Mouse (Mus musculus) hindbrain, embryonic 10.5 days (tissue): ENCODE data around the gene Eif4e1b. TPM values are rescaled to one million over a fixed set of nuclear protein-coding genes. Genes with fewer than 3 reads are reported as not detected.

Experiments used
- DNase-seq: peaks from one replicate; pipeline ENCODE4 v3.0.0-alpha.2; 2017; ENCODE audit warnings: low spot score
- H3K27ac ChIP-seq: fragments of 300-500 bp; sonication (generic); 2 replicates; pipeline ENCODE4 v1.5.1; 2016; ENCODE audit warnings: mild to moderate bottlenecking, moderate library complexity
- H3K27me3 ChIP-seq: fragments of 300-500 bp; sonication (generic); 2 replicates; pipeline ENCODE4 v1.6.1; 2016; ENCODE audit warnings: mild to moderate bottlenecking; ENCODE audit not compliant: poor library complexity, insufficient read depth, severe bottlenecking
- H3K36me3 ChIP-seq: fragments of 300-500 bp; sonication (generic); 2 replicates; pipeline ENCODE4 v1.6.1; 2016; ENCODE audit warnings: mild to moderate bottlenecking, moderate library complexity
- H3K4me1 ChIP-seq: fragments of 300-500 bp; sonication (generic); replicated peaks from 2 replicates; pipeline ENCODE4 v1.6.1; 2016; ENCODE audit warnings: mild to moderate bottlenecking
- H3K4me3 ChIP-seq: fragments of 300-500 bp; sonication (generic); 2 replicates; pipeline ENCODE4 v1.5.1; 2016; ENCODE audit warnings: mild to moderate bottlenecking, moderate library complexity
- H3K9me3 ChIP-seq: fragments of 300-500 bp; sonication (generic); 2 replicates; pipeline ENCODE4 v1.6.1; 2016; ENCODE audit warnings: mild to moderate bottlenecking, moderate library complexity
- WGBS: fragments of 180-500 bp; shearing (Covaris S2); methylation state at CpG from one replicate; pipeline ENCODE4 v1.1.7; 2016; 5-methylcytosine and 5-hydroxymethylcytosine counted together
- polyA plus RNA-seq: library from polyadenylated mRNA; unstranded; fragments of >200 nt; fragmentation: Nextera tagmentation; extraction: Ambion mirVana; gene quantifications from 2 replicates; pipeline ENCODE4 v1.2.1, GENCODE M21; 2016

Gene Eif4e1b
- polyA plus RNA-seq, 1 experiment from 2014 or later, result not detected

DNA sequence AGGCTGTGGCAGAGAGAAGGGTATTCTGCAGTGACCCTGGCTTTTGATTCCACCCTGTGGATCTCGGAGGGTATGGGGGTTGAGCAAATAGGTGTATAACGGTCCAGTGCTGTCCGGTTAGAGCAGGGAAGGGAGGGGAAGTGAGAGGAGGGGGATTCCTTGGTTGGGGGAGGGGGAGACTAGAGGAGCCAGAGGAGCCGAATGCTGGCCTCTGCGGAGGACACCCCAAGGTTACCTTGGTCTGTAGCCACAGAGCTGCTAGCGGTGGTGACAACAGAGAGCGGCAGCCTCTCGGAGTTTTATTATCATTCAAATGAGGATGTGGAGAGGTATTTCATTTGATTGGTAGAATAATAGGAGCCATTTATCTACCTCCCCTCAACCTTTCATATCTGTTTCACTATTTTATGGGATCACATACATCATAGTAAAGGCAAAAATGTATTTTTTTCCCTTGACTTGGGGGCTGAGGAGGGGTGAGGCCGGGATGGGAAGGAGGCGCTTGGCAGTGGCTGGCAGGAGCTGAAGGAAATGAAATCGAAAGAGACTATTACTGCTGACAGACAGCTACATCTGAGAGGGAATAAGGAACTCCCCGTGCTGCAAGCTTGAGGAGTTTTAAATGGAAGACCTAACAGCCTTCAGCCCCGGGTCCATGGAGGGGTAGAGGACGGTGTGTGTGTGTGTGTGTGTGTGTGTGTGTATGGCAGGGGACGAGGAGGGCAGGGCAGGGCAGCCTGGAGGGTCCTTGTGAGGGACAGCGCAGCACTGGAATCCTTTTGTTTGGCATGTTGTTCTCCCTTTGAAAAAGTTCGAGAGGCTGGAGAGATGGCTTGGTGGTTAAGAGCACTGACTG lies 34.8 kb downstream of the Eif4e1b start:
- Histone ChIP-seq H3K36me3 (no peaks in the 10 kb centered on the region), H3K9me3 (no peaks in the 10 kb centered on the region), H3K4me1 (peaks cover 15% of the 10 kb centered on the region), H3K4me3 (peak overlapping the region; percentile 18; the same call in 1 of the 2 replicates), H3K27ac (peak overlapping the region; percentile 53; the same call in 1 of the 2 replicates), H3K27me3 (peaks cover 61% of the 10 kb centered on the region)
- 12% methylated on average over 17 of the region's 17 CpGs for WGBS
- no peak for DNase-seq

DNA sequence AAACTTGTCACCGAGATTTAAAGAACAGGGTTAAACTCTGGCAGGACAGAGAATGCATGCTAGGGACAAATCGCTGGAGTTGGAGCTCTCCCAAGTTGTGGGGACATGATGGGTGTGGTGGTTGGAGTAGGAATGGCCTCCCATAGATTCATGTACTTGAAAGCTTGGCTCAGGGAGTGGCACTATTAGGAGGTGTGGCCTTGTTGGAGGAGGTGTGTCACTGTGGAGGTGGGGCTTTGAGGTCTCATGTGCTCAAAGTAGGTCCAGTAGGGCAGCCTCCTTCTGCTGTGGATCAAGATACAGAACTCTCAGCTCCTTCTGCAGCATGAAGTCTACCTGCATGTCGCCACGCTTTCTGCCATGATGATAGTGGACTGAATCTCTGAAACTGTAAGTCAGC lies 37.3 kb downstream of the Eif4e1b start:
- no peak for DNase-seq
- peaks cover 30% of the 10 kb centered on the region for H3K4me1 ChIP-seq
- H3K36me3 ChIP-seq, result no peaks in the 10 kb centered on the region
- no peaks in the 10 kb centered on the region for H3K9me3 ChIP-seq
- 86% methylated on average over 4 of the region's 4 CpGs for WGBS
- peaks cover 71% of the 10 kb centered on the region for H3K27me3 ChIP-seq
- H3K4me3 ChIP-seq, result no peak overlapping the region
- H3K27ac ChIP-seq, result no peak overlapping the region

DNA sequence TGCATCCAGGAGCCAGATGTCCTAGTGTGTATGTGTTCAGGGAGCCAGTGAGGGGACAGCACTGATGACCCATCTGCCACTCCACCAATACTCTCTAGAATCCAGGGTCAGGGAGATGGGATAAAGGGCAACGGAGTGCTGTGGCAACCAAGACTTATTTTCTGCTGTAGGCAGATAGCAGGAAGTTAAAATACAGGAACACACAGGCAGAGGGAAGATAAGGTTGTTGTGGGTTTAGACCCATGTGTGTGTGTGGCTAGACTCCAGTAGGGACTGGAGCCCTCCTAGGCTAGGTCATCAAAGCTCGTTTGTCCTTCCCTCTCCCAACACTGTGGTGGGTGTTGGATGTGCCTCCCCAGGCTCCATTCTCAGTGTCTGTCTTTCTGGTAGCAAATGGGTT lies 38.1 kb downstream of the Eif4e1b start:
- Histone ChIP-seq H3K9me3 (no peaks in the 10 kb centered on the region), H3K4me3 (no peak overlapping the region), H3K4me1 (peaks cover 30% of the 10 kb centered on the region), H3K27ac (no peak overlapping the region), H3K36me3 (no peaks in the 10 kb centered on the region), H3K27me3 (peaks cover 63% of the 10 kb centered on the region)
- no peak for DNase-seq
- 84% methylated on average over 2 of the region's 2 CpGs for WGBS

DNA sequence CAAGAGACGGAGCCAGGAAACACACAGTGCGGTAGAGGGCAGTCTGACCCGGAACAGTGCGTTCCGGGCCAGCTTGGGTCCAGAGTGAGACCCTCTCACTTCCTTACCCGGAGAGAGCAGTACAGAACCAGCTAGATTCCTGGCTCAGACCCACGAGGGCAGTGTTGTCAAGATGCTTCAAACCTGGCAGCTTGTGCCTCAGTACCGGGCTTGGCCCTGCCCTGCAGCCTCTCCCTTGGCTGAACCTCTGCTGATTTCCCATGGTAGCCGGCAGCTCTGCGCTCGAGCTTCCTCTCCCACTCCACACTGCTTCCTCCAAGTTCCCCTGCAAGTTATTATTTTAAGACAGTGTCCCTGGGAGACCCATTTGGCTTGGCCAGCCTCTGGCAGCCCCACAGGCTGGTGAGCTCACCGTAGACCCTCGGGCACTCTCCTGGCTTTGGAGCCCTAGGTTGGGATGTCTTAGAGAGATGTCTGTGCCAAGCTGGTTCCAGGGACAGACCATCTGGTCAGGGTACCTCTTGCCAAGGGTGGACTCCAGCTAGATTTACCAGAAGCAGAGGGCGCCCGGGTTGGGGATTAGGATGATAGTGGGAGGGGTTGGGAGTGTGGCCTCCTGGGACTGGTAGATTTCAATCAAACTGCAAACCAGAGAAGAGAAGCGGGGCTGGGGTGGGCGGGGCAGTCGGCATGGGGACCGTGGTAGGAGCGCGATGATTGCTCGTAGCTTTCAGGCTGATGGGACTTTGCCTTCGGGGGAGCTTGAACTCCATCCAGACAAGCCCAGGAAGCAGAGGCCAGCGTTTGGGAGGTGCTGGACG lies 40.5 kb downstream of the Eif4e1b start:
- peak overlapping the region; percentile 12; the same call in 1 of the 2 replicates for H3K27ac ChIP-seq
- H3K9me3 ChIP-seq, result no peaks in the 10 kb centered on the region
- no peak for DNase-seq
- peaks cover 50% of the 10 kb centered on the region for H3K27me3 ChIP-seq
- peak overlapping the region; percentile 40 for H3K4me3 ChIP-seq
- WGBS, result 19% methylated on average over 25 of the region's 25 CpGs
- H3K36me3 ChIP-seq, result no peaks in the 10 kb centered on the region
- H3K4me1 ChIP-seq, result peaks cover 21% of the 10 kb centered on the region

DNA sequence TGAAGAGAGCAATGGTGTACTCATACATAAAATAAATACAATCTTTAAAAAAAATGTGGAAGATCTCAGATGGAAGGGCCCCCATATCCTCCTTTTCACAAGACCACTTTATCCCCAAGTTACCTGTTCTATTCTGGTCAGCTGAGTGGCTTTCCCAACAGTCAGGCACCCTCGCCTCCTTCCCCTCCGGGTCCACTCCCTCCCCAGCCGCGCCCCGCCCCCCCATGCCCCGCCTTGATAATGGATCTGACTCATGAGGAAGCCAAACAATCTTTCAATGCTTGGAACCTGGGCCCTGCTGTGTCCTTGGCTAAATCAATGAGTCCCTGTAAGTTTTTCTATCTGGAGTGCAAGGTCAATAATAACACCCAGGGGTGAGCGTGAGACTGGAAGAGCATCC lies 44.2 kb downstream of the Eif4e1b start:
- 53% methylated on average over 7 of the region's 7 CpGs for WGBS
- H3K4me3 ChIP-seq, result no peak overlapping the region
- no peaks in the 10 kb centered on the region for H3K36me3 ChIP-seq
- H3K9me3 ChIP-seq, result no peaks in the 10 kb centered on the region
- no peak overlapping the region for H3K27ac ChIP-seq
- H3K27me3 ChIP-seq, result peaks cover 28% of the 10 kb centered on the region
- peaks cover 25% of the 10 kb centered on the region for H3K4me1 ChIP-seq
- no peak for DNase-seq

DNA sequence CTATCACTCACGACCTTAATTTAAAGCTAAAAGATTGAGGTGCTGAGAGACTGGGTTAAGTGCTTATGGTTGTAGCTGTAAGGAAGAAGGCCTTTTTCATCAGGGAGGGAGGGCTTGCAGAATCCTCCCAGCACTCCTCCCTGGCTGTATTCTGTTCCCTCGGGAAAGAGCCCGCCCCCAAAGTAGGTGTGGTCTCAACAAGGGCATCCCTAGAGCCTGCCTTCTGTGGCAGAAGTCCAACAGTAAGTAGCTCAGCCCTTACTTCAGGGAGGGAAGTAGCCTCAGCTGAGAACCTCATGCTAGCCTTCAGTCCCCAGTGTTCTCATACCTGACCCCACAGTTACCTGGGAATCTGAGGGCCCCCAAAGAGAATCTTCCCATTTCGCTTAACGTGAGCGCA lies 44.7 kb downstream of the Eif4e1b start:
- Histone ChIP-seq H3K4me3 (no peak overlapping the region), H3K27me3 (peaks cover 23% of the 10 kb centered on the region), H3K4me1 (peaks cover 25% of the 10 kb centered on the region), H3K36me3 (no peaks in the 10 kb centered on the region), H3K27ac (no peak overlapping the region), H3K9me3 (no peaks in the 10 kb centered on the region)
- no peak for DNase-seq
- 58% methylated on average over 6 of the region's 6 CpGs for WGBS

DNA sequence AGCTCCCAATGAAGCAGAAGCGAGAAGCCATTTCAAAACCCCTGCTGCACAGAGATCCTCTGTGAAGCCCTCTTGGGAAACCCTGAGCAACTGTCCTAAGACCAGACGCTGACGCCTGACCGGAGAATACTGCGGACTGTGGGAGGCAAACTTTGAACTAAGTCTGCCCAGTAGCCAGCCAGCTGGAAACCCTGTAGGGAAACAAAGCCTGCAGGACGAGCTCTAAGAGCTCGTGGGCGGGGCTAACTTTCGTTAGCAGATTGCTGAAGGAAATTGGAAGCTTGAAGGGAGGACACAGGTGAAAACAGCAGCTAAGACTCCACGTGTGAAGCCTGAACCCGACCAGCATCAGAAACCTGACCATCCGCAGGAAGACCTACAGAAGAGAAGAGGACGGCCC lies 45.7 kb downstream of the Eif4e1b start:
- DNase-seq, result no peak
- H3K4me3 ChIP-seq, result peak overlapping the region; percentile 20
- no peaks in the 10 kb centered on the region for H3K36me3 ChIP-seq
- WGBS, result 4% methylated on average over 13 of the region's 13 CpGs
- H3K27ac ChIP-seq, result no peak overlapping the region
- peaks cover 13% of the 10 kb centered on the region for H3K27me3 ChIP-seq
- peaks cover 17% of the 10 kb centered on the region for H3K4me1 ChIP-seq
- H3K9me3 ChIP-seq, result no peaks in the 10 kb centered on the region

DNA sequence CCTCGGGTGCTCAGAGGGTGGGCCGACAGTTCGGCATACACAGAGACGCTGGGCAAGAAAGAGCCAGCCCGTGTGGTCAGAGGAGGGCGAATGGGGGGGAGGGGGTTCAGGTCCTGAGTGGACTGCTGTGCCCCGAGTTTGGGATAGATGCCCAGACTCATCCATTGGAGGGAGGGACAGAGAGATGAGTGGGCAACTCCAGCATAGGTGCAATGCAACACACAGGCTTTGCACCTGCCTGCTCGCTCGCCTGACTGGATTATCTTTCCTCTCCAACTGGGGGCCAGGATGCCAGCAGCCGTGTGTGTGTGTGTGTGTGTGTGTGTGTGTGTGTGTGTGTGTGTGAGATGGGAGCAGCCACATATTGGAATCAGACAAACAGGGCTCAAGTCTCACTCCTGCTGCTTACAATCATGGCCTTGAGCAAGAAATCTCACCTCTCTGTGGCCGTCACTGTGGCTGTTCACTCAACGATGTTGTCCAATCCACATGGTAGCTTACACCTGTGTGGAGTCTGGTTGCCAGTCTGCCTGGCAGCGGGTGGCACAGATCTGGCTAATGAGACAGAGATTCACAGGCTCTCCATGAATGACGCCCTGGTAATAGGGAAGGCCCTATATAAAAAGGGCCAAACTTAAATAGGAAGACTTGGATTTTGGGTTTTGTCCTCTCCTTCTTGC lies 52.7 kb downstream of the Eif4e1b start:
- no peak overlapping the region for H3K27ac ChIP-seq
- DNase-seq, result no peak
- no peak overlapping the region for H3K4me3 ChIP-seq
- WGBS, result 81% methylated on average over 14 of the region's 14 CpGs
- peaks cover 14% of the 10 kb centered on the region for H3K4me1 ChIP-seq
- no peaks in the 10 kb centered on the region; the same call in 1 of the 2 replicates for H3K9me3 ChIP-seq
- no peaks in the 10 kb centered on the region for H3K36me3 ChIP-seq
- H3K27me3 ChIP-seq, result peaks cover 15% of the 10 kb centered on the region; the same call in 1 of the 2 replicates

DNA sequence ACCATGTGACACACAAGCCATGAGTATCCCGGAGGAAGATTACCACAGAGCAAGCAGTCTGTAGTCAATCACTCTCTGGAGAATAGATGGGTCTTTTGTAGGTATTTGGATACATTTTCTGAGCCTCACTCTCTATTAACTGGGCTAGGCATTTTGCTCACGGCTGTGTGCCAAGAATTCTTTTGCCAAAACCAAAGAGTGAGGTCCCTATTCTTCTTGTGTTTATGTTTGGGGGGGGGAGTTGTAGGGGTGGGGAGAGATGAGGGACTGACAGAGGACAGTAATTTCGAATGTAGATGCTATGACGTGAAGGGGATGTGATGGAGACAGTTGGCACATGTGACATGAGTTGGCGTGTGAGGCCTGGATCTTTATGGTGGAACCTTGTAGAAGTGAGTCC lies 53.3 kb downstream of the Eif4e1b start:
- Histone ChIP-seq H3K36me3 (no peaks in the 10 kb centered on the region), H3K9me3 (peaks cover 6% of the 10 kb centered on the region; the same call in 1 of the 2 replicates), H3K27me3 (peaks cover 15% of the 10 kb centered on the region; the same call in 1 of the 2 replicates), H3K4me3 (no peak overlapping the region), H3K27ac (no peak overlapping the region), H3K4me1 (peaks cover 14% of the 10 kb centered on the region)
- no peak for DNase-seq
- 82% methylated on average over 5 of the region's 5 CpGs for WGBS

DNA sequence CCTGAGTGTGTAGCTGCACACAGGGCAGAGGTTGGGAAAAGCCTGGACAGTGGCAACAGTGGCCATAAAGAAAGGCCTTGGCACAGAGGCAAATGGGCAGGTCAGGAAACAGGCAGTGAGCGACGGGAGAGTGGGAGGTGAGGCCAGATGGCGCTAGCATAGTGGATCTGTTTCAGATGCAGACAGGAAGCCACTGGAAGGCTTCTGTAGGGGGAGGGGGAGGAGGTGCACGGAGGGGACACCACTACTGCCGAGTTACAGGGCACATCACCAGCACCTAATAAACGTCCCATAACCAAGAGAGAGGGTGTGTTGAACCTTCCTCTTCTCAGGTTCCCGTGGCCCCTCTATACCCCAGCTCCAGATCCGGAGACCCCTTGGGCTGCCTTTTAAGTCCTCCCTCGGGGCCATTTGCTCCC lies 53.7 kb downstream of the Eif4e1b start:
- DNase-seq, result no peak
- Histone ChIP-seq H3K27ac (peak overlapping the region; percentile 56; the same call in 1 of the 2 replicates), H3K4me3 (no peak overlapping the region), H3K36me3 (no peaks in the 10 kb centered on the region), H3K4me1 (peaks cover 14% of the 10 kb centered on the region), H3K27me3 (peaks cover 15% of the 10 kb centered on the region; the same call in 1 of the 2 replicates), H3K9me3 (peaks cover 7% of the 10 kb centered on the region; the same call in 1 of the 2 replicates)
- 24% methylated on average over 9 of the region's 9 CpGs for WGBS
